Mouse (Mus musculus) thymus, adult 2 months (tissue): ENCODE data around the gene Tbc1d14. TPM values are rescaled to one million over a fixed set of nuclear protein-coding genes. Genes with fewer than 3 reads are reported as not detected.
A peak's percentile ranks its signal among the peaks of the same experiment; 100 is the strongest.

Experiments used
- DNase-seq: peaks from one replicate; pipeline ENCODE4 v3.0.0; 2021
- H3K27ac ChIP-seq: fragments of 200-500 bp; 2 replicates; pipeline ENCODE4 v1.5.1; 2012; ENCODE audit warnings: low read length, control low read depth; ENCODE audit not compliant: control insufficient read depth, insufficient read depth
- H3K27me3 ChIP-seq: fragments of 200-500 bp; 2 replicates; pipeline ENCODE4 v1.6.1; 2012; ENCODE audit warnings: mild to moderate bottlenecking, low read length, moderate library complexity, mixed read lengths; ENCODE audit not compliant: control insufficient read depth, insufficient read depth
- H3K36me3 ChIP-seq: fragments of 200-500 bp; 2 replicates; pipeline ENCODE4 v1.6.1; 2012; ENCODE audit warnings: mild to moderate bottlenecking, low read length, moderate library complexity; ENCODE audit not compliant: control insufficient read depth, insufficient read depth
- H3K4me1 ChIP-seq: fragments of 200-500 bp; replicated peaks from 2 replicates; pipeline ENCODE4 v1.6.1; 2012; ENCODE audit warnings: low read length; ENCODE audit not compliant: control insufficient read depth, insufficient read depth
- H3K4me3 ChIP-seq: fragments of 200-500 bp; 2 replicates; pipeline ENCODE4 v1.5.1; 2012; ENCODE audit warnings: mild to moderate bottlenecking, low read length, control low read depth, moderate library complexity; ENCODE audit not compliant: control insufficient read depth, insufficient read depth
- CTCF ChIP-seq: fragments of 200-500 bp; IDR thresholded peaks from 2 replicates; pipeline ENCODE4 v1.5.1; 2012; ENCODE audit warnings: mild to moderate bottlenecking, control low read depth, low read length, moderate library complexity, borderline replicate concordance; ENCODE audit not compliant: control insufficient read depth, poor library complexity, insufficient read depth; ENCODE audit errors: extremely low read depth
- POLR2A ChIP-seq: fragments of 200-500 bp; IDR thresholded peaks from 2 replicates; pipeline ENCODE4 v1.6.1; 2012; ENCODE audit warnings: mild to moderate bottlenecking, low read length, control low read depth, moderate library complexity; ENCODE audit not compliant: control insufficient read depth, poor library complexity, insufficient read depth; ENCODE audit errors: extremely low read depth
- WGBS: fragments of 180-500 bp; shearing (Covaris S2); methylation state at CpG from one replicate; pipeline ENCODE4 v1.1.7; 2018; 5-methylcytosine and 5-hydroxymethylcytosine counted together
- polyA plus RNA-seq: library from polyadenylated mRNA; depleted of rRNA; stranded (reverse); fragments of >200 nt; gene quantifications from 2 replicates; pipeline ENCODE4 v1.2.3, GENCODE M21; 2012

Tbc1d14 gene
- polyA plus RNA-seq, 1 experiment = 48.6 TPM

DNA sequence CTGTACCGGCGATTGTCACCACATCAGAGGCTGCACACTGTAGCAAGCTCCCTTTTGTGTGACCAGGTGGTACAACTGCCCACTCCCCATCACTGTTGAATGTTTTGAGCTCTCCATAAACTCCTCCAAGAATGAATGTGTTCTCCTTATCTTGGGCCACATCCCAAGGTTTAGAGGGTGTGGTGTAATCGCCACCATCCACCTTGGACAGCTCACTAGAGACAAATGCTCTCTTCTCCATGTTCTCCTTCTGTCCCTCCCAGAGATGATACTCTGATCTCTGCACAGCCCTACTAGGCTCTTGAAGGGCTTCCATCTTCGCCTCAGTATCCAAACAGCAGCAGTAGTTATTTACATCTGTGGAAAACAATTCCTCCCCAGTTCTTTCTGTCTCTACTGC, 21.0 kb upstream of the Tbc1d14 start:
- H3K36me3 ChIP-seq = peaks cover 34% of the 10 kb centered on the region
- no peaks in the 10 kb centered on the region for H3K27me3 ChIP-seq
- no peak for DNase-seq
- no peak for TF ChIP-seq CTCF
- TF ChIP-seq POLR2A = no peak
- WGBS = 96% methylated on average over 4 of the region's 4 CpGs
- no peak overlapping the region for H3K27ac ChIP-seq
- H3K4me3 ChIP-seq = no peak overlapping the region
- no peaks in the 10 kb centered on the region for H3K4me1 ChIP-seq

DNA sequence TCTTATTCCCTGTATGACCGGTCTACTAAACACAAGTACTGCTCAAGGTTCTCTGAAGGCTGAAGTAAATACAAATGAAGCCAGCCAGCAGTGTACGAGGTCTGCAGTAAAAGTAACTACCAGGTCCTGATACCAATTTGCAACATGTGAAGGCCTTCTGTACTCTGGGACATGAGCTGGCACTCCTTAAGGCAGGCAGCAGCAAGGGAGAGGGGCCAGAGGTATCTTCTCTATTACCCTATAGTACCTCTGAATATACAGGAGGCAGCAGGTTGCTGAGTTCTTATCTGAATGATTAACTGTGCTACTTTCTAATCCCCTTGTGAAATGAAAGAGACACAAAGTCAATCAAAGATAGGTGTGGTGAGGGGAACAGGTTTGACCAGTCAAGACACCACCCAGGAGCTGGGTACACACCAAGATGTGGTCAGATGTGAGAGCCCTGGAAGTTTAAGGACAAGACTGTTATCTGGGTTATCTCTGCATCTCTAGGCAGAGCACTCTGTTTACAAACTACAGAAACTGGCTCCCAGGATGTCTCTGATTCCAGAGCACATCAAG, 15.9 kb upstream of the Tbc1d14 start:
- TF ChIP-seq CTCF = no peak
- no peak for TF ChIP-seq POLR2A
- H3K4me1 ChIP-seq = no peaks in the 10 kb centered on the region
- no peak for DNase-seq
- H3K36me3 ChIP-seq = peaks cover 10% of the 10 kb centered on the region
- no peak overlapping the region for H3K27ac ChIP-seq
- H3K27me3 ChIP-seq = no peaks in the 10 kb centered on the region
- no peak overlapping the region for H3K4me3 ChIP-seq
- WGBS = 99% methylated on average over 2 of the region's 2 CpGs

DNA sequence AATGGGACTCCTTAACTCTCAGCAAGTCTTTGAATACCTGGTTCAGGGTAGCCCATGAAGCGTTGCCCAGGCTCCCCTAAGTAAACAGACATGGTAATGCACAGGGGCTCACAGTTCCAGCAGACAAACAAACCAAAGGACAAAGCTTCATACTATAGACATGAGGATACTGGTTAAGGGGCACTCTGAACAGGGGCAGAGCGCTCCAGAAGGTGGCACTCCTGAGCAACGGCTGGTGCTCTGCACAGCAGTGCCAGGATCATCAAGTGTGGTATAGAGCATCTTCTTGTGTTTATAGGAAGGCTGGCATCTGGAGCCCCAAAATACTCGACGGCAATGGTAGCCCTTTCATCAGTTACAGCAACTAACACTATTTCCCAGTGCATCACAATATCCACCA, 10.0 kb upstream of the Tbc1d14 start:
- H3K4me3 ChIP-seq = no peak overlapping the region
- H3K4me1 ChIP-seq = no peaks in the 10 kb centered on the region
- peak; percentile 63 for DNase-seq
- H3K36me3 ChIP-seq = peaks cover 5% of the 10 kb centered on the region; the same call in 1 of the 2 replicates
- H3K27ac ChIP-seq = no peak overlapping the region
- TF ChIP-seq CTCF (peak; percentile 72; the same call in 1 of the 2 replicates), POLR2A (no peak)
- 67% methylated on average over 5 of the region's 5 CpGs for WGBS
- H3K27me3 ChIP-seq = no peaks in the 10 kb centered on the region

DNA sequence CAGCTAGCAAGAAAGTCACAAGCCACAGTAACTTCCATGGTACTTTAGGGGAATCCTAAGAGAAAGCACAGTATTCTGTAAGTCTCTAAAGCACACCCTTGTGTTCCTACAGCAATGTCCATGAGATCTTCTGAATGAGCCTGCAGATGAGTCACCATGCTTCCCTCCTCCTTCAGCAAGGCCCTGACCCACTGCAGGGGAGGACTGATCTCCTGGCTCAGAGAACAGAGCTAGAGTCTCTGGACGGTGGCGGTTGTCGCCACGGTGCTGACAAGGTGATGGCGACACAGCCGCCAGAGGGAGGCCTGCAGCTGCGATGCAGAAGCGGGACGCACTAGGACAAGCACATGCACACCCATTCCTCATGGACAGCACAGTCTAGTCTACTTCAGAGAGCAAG, 9.0 kb upstream of the Tbc1d14 start:
- Histone ChIP-seq H3K27ac (no peak overlapping the region), H3K27me3 (no peaks in the 10 kb centered on the region), H3K36me3 (peaks cover 5% of the 10 kb centered on the region; the same call in 1 of the 2 replicates), H3K4me1 (no peaks in the 10 kb centered on the region), H3K4me3 (no peak overlapping the region)
- no peak for DNase-seq
- TF ChIP-seq CTCF (no peak), POLR2A (no peak)
- 97% methylated on average over 9 of the region's 9 CpGs for WGBS

DNA sequence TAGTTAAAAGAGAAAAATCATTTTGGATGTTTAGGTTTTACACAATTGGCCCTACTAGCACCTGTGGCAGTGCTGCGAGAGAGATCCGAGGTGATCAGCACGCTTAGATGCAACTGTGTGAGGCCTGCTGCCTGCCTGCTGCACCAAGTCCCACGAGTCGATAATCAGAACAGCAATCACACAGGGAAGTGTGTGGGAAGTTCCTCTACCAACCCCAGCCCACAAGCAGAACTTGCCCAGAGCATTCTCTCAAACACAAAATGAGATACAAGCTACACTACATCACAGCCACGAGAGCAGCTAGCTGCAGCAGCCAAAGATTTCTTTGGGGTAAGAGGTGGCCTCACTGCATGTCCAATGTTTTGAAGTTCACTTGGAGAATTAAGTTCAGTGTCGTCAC, 8.4 kb upstream of the Tbc1d14 start:
- WGBS = 69% methylated on average over 7 of the region's 7 CpGs
- H3K36me3 ChIP-seq = peaks cover 5% of the 10 kb centered on the region; the same call in 1 of the 2 replicates

DNA sequence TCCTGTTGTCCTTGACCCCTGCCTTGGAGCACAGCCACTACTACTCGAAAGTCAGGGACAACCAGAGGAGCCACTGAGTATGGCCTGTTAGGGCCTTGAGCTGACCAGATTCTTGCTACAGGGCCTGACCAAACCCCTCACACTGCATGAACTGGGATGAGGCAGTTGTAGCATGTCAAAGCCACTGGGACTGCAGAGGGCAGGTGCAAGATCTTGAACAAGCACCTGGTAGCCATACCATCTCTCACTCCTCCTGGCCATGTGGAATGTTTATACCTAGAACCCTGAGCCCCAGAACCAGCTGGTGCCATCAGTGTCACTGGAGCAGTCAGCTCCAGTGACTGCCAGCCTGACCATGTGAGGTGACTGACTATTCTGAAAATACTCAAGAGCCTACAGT, 5.8 kb upstream of the Tbc1d14 start:
- no peak overlapping the region for H3K27ac ChIP-seq
- no peak overlapping the region for H3K4me3 ChIP-seq
- H3K36me3 ChIP-seq = 0 out of 2 replicates have a peak, but pooled peaks cover 5% of the 10 kb centered on the region
- WGBS = 86% methylated on average over 1 of the region's 1 CpGs
- H3K27me3 ChIP-seq = no peaks in the 10 kb centered on the region
- no peak for TF ChIP-seq POLR2A
- no peak for TF ChIP-seq CTCF
- no peak for DNase-seq
- no peaks in the 10 kb centered on the region for H3K4me1 ChIP-seq

More for the DNA sequence above, 8.4 kb upstream of the Tbc1d14 start:
- no peaks in the 10 kb centered on the region for H3K4me1 ChIP-seq
- H3K27ac ChIP-seq = no peak overlapping the region
- no peak overlapping the region for H3K4me3 ChIP-seq
- TF ChIP-seq CTCF (no peak), POLR2A (no peak)
- no peak for DNase-seq
- H3K27me3 ChIP-seq = no peaks in the 10 kb centered on the region

DNA sequence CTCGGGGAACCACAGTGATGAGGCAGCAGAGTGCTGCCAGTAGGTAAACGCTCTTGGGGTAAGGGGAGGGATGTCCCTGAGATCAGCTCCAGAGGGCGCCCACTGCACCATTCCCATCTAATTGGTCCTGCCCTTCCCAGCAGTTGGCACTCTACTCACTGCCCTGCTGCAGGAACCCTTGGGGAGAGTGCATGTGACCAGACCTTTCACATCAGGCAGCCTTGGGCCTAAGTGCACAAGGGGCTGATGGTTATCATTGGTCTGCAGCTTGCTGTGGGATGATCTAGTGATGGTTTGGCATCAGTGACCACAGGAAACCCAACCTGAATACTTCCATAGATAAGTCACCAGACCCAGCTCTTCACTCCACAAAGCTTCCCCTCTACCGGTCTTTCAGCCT, 4.6 kb upstream of the Tbc1d14 start:
- no peak for TF ChIP-seq POLR2A
- no peak for TF ChIP-seq CTCF
- Histone ChIP-seq H3K4me1 (no peaks in the 10 kb centered on the region), H3K36me3 (0 out of 2 replicates have a peak, but pooled peaks cover 5% of the 10 kb centered on the region), H3K4me3 (no peak overlapping the region), H3K27me3 (no peaks in the 10 kb centered on the region), H3K27ac (no peak overlapping the region)
- no peak for DNase-seq
- 51% methylated on average over 4 of the region's 4 CpGs for WGBS
